Mouse (Mus musculus): ENCODE measurements around the gene Gm20388. TPM values are rescaled to one million over a fixed set of nuclear protein-coding genes. Genes with fewer than 3 reads are reported as not detected.

Gene Gm20388
- total RNA-seq, 2 experiments from 2014 or later = 10.3 to 10.6 TPM

GRCm38 (mm10) chr8:123105553-123106326 lies 3195.1 kb downstream of the Gm20388 start:
- DNase-seq (ENCODE audit: low spot score in 2 of 2) = no peak
- intact Hi-C loops (cut with DNase I) = loop anchor here (2.0 kb wide), 1 partner anchor 97 kb away; no protein-coding TSS in a partner anchor

DNA sequence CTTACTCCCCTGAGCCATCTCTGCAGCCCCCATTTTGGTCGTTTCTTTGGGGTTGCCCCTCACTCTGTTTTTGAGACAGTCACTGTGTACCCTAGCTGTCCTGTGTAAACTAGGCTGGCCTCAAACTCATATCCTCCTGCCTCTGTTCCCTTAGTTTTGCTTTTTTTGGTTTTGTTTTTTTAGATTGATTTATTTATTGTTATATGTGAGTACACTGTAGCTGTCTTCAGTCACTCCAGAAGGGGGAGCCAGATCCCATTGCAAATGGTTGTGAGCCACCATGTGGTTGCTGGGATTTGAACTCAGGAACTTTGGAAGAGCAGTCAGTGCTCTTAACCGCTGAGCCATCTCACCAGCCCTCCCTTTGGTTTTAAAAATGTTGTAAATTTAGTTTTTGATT lies 3195.9 kb downstream of the Gm20388 start:
- intact Hi-C loops (cut with DNase I) = loop anchor here (2.0 kb wide), 1 partner anchor 96 kb away; no protein-coding TSS in a partner anchor
- no peak for DNase-seq (ENCODE audit: low spot score in 2 of 2)

- DNase-seq (ENCODE audit: low spot score in 2 of 2) = no peak
- intact Hi-C loops (cut with DNase I) = no loop called here
These were observed 3197.4 kb downstream of the Gm20388 start for GRCm38 (mm10) chr8:123108010-123108409.

DNA sequence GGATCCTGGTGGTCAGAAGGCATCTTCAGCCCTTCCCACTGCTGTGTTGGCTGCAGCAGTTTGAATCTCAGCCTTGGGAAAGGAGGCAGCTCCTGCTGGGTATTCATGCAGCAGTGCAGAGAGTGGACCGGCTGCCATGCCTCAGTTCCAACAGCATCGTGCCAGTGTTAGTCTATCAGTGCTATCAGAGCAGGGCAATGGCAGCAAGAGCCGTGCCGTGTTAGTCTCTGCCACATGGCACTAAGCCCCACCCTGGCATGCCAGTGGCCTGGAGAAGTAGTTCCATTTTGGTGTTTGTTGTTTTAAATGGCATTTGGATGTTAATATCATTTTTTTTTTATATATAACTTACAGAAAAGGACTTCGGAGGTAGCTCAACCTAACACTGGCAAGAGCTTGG lies 3198.3 kb downstream of the Gm20388 start:
- DNase-seq (ENCODE audit: low spot score in 2 of 2) = no peak
- intact Hi-C loops (cut with DNase I) = no loop called here

GRCm38 (mm10) chr8:123110649-123111048 lies 3200.0 kb downstream of the Gm20388 start:
- DNase-seq (ENCODE audit: low spot score in 2 of 2) = no peak
- intact Hi-C loops (cut with DNase I) = loop anchor here (5.0 kb wide), 1 partner anchor 82 kb away; no protein-coding TSS in a partner anchor

DNA sequence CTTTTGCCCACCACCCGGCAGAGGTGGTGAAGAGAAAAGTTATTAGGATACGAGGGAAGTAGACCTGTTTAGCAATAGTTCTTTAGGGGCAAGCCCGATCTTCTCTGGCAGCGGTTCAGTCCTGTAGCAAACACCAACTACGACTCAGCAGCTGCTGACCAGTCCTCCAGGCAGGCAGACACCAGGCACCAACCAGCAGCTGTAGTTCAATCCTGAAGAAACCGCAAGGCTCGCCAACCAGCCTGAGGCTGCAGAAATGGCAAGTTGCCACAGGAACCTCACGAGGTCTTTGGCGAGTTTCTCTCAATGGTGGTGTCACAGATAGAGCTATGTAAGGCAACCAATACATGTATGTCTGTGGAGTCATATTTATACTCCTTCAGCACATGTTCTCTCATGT lies 3202.3 kb downstream of the Gm20388 start:
- intact Hi-C loops (cut with DNase I) = loop anchor here (5.0 kb wide), 1 partner anchor 79 kb away; no protein-coding TSS in a partner anchor
- DNase-seq (ENCODE audit: low spot score in 2 of 2) = no peak

DNA sequence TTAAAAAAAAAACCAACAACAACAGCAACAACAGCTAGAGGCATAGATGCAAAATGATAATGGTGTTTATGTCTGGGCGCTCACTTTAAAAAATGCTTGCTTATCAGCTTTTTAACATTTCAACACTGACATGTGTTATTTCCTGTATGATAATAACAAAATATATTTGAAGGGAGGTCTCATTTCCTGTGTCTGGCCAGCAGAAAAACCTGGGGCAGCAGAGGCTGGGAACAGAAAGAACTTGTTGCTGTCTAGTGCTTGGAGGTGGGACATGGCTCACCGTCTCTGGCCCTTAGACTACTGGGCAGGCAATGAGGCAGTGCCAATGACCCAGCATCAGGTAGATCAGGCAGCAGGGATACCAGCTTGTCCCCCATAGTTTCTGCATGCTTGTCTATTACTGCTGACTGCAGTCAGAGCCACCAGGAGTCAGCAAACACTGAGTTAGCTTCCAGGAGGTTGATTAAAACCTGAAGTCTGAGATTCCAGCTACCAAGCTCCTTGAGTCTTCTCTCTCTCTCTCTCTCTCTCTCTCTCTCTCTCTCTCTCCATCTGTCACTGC lies 3203.3 kb downstream of the Gm20388 start:
- DNase-seq (ENCODE audit: low spot score in 2 of 2) = no peak
- intact Hi-C loops (cut with DNase I) = loop anchor here (5.0 kb wide), 1 partner anchor 78 kb away; no protein-coding TSS in a partner anchor

GRCm38 (mm10) chr8:123114644-123115043 lies 3204.0 kb downstream of the Gm20388 start:
- intact Hi-C loops (cut with DNase I) = loop anchor here (5.0 kb wide), 1 partner anchor 78 kb away; no protein-coding TSS in a partner anchor
- no peak for DNase-seq (ENCODE audit: low spot score in 2 of 2)

- intact Hi-C loops (cut with DNase I) = no loop called here
- peak in 1 of 2 experiments; percentile 24 for DNase-seq (ENCODE audit: low spot score in 2 of 2)
These were observed 3206.6 kb downstream of the Gm20388 start, which contains the start of gene Cpne7 for GRCm38 (mm10) chr8:123117127-123117731. Cpne7 (plus strand) TSS chr8:123117374.

- intact Hi-C loops (cut with DNase I) = no loop called here
These were observed 3207.1 kb downstream of the Gm20388 start for GRCm38 (mm10) chr8:123117744-123118143.

DNA sequence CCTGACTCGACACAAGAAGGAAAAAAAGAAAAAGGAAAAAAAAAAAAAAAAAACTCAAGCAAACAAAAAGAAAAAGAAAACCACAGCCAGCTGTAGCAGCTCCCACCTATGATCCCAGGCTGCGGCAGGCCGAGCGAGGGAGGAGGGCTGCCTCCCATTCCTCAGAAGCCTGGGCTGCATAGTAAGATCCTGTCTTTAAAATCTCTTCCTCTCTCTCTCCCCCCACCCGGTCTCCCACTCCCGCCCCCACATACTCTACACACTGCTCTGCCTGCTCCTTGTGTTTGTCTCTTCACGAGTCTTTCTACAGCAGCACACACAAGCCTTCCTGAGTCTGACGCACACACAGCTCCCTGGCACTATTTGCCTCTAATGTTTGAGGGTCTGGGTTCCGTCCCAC lies 3211.4 kb downstream of the Gm20388 start:
- intact Hi-C loops (cut with DNase I) = no loop called here
- DNase-seq (ENCODE audit: low spot score in 2 of 2) = no peak

More at GRCm38 (mm10) chr8:123117744-123118143, 3207.1 kb downstream of the Gm20388 start:
- DNase-seq (ENCODE audit: low spot score in 2 of 2) = no peak

DNA sequence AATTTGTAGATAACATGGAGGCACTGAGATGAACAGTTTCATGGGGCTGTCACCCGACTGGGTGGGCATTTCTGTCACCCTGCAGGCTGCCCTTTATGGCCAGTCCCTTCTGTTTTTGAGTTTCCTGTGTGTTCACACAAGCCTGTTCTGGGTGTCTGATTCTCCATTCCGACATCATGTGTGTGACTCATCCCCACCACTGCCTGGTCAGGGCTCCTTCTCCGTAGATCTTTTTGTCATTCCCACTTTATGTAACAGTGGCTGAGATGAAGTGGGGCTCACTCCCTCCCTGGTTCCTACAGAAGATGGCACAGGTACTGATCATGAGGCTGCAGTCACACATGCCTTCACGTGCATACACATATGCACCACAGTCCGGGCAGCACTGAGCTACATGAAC lies 3212.0 kb downstream of the Gm20388 start:
- no peak for DNase-seq (ENCODE audit: low spot score in 2 of 2)
- intact Hi-C loops (cut with DNase I) = no loop called here

DNA sequence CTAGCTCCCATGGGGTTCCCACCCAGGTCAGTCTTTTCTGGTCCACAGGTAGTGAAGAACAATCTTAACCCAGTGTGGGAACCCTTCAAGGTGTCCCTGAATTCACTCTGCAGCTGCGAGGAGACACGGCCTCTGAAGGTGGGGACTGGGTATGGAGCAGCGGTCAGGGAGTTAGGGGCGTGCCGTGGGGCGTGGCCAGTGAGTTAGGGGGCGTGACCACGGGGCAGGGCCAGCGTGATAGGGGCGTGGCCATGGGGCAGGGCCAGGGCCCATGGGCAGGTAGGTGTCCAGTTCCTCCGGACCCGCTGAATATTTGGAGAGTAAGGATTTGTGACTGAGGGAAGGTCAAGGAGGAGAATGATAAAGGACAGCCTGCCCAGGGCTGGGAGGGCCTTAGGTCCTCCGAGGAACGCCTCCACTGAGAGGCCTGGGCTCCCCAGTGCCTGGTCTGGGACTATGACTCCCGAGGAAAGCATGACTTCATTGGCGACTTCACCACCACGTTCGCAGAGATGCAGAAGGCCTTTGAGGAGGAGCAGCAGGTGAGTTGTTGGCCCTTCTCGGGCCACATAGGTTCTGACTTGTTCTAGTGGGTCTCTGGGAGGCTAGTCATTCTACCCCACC lies 3215.7 kb downstream of the Gm20388 start:
- intact Hi-C loops (cut with DNase I) = no loop called here
- no peak for DNase-seq (ENCODE audit: low spot score in 2 of 2)

DNA sequence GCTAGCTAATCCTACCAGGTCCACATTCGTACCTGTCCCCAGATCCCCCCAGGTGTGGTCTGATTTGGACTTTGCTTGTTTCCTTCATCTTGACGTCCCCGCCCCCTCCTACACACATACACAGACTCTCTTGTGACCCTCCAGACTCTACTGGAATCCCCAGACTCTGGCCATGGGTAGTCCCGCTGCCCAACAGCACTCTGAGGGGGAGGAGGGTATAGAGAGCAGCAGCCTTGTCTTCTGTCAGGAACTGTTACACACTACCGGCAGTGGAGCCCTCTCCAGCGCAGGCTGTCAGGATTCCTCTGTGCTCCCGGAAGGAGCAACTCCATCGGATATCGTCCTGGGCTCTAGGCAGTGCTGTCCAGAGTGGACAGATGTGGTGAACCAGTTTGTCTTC lies 3220.4 kb downstream of the Gm20388 start:
- intact Hi-C loops (cut with DNase I) = no loop called here
- DNase-seq (ENCODE audit: low spot score in 2 of 2) = no peak

DNA sequence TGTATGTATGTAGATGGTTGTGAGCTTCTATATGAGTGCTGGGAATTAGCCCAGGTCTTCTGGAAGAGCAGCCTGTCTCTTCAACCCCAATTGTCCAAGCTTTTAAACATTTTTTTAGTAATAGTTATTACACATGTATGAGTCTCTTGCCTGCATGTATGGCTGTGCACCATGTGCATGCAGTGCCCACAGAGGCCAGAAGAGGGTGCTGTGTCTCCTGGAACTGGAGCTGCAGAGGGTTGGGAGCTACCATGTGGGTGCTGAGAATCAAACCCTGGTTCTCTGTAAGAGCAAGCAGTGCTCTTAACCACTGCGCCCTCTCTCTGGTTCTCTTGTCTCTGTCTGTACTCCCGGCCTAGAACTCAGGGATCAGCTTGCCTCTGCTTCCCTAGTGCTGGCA lies 3222.3 kb downstream of the Gm20388 start:
- no peak for DNase-seq (ENCODE audit: low spot score in 2 of 2)
- intact Hi-C loops (cut with DNase I) = no loop called here

DNA sequence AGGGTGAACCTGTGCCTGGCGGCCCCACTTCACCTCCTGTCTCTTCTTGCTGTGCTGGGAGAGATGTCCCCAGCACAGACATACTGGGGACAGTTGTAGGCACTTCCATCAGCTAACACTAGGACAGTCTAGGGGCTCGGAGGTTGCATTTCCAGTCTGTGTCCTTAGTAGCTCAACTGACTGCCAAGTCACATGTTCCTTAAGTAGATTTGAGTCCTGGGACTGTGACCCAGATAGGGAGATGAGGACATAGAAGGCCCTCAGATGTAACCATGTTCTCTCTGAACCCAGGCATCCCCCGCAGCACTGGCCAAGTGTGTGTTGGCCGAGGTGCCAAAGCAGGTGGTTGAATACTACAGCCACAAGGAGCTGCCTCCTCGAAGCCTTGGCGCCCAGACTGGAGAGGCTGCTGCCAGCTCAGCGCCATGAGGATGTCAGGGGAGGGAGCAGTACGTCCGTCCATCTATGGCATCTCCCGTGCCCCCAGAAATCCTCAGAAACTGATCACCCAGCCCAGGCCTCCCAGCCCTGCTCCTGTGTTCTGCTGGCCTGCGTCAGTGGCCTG lies 3223.6 kb downstream of the Gm20388 start:
- intact Hi-C loops (cut with DNase I) = no loop called here
- DNase-seq (ENCODE audit: low spot score in 2 of 2) = no peak

GRCm38 (mm10) chr8:123135406-123135805 lies 3224.8 kb downstream of the Gm20388 start:
- intact Hi-C loops (cut with DNase I) = no loop called here
- DNase-seq (ENCODE audit: low spot score in 2 of 2) = no peak

DNA sequence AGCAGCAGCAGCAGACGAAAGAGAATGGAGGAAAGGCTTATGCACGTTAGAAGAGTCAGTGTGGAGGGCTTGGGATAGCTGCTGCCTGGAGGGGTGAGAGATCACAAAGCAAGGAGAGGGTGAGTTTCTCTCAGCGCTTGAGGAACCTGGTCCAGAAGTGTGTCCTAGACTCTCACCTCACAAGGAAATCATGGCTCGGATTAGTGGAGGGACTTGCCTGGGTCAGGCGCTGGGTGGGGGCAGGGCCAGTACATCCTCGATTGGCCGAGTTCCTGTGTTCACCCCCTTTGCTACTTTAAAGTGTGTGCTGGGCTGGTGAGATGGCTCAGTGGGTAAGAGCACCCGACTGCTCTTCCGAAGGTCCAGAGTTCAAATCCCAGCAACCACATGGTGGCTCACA lies 3225.2 kb downstream of the Gm20388 start:
- intact Hi-C loops (cut with DNase I) = no loop called here
- DNase-seq (ENCODE audit: low spot score in 2 of 2) = no peak

- intact Hi-C loops (cut with DNase I) = no loop called here
- DNase-seq (ENCODE audit: low spot score in 2 of 2) = no peak
These were observed 3225.6 kb downstream of the Gm20388 start for GRCm38 (mm10) chr8:123136287-123136686.

GRCm38 (mm10) chr8:123137645-123138077 lies 3227.0 kb downstream of the Gm20388 start:
- intact Hi-C loops (cut with DNase I) = no loop called here
- peak; percentile 60 to 69 for DNase-seq (ENCODE audit: low spot score in 2 of 2)
